Mouse (Mus musculus): Measurements from ENCODE around the gene Adamts18.

The Adamts18 gene

GRCm38 (mm10) chr8:113753153-113753552 is 95.4 kb downstream of the Adamts18 start:
- no peak for DNase-seq (ENCODE audit: low spot score)

GRCm38 (mm10) chr8:113752349-113752748 is 96.2 kb downstream of the Adamts18 start:
- no peak for DNase-seq (ENCODE audit: low spot score)

GRCm38 (mm10) chr8:113735496-113736060 is 113.0 kb downstream of the Adamts18 start:
- no peak for DNase-seq (ENCODE audit: low spot score)

- no peak for DNase-seq (ENCODE audit: low spot score)
Observed at GRCm38 (mm10) chr8:113725331-113725730, 123.2 kb downstream of the Adamts18 start.

- DNase-seq (ENCODE audit: low spot score), result no peak
Observed at GRCm38 (mm10) chr8:113723873-113724538, 124.5 kb downstream of the Adamts18 start.

GRCm38 (mm10) chr8:113721459-113721858 is 127.1 kb downstream of the Adamts18 start:
- DNase-seq (ENCODE audit: low spot score), result no peak

- DNase-seq (ENCODE audit: low spot score), result no peak
Observed at GRCm38 (mm10) chr8:113704968-113705367, 143.6 kb downstream of the Adamts18 start.

GRCm38 (mm10) chr8:113691622-113692343 is 156.8 kb downstream of the Adamts18 start:
- no peak for DNase-seq (ENCODE audit: low spot score)

GRCm38 (mm10) chr8:113688543-113688915 is 160.0 kb downstream of the Adamts18 start:
- DNase-seq (ENCODE audit: low spot score), result no peak

- no peak for DNase-seq (ENCODE audit: low spot score)
Observed at GRCm38 (mm10) chr8:113687889-113688542, 160.5 kb downstream of the Adamts18 start.

GRCm38 (mm10) chr8:113679361-113679760 is 169.2 kb downstream of the Adamts18 start:
- no peak for DNase-seq (ENCODE audit: low spot score)

- DNase-seq (ENCODE audit: low spot score), result no peak
Observed at GRCm38 (mm10) chr8:113676811-113677210, 171.7 kb downstream of the Adamts18 start.

- DNase-seq (ENCODE audit: low spot score), result no peak
Observed at GRCm38 (mm10) chr8:113675281-113675680, 173.3 kb downstream of the Adamts18 start.

GRCm38 (mm10) chr8:113674611-113675010 is 173.9 kb downstream of the Adamts18 start:
- DNase-seq (ENCODE audit: low spot score), result no peak

GRCm38 (mm10) chr8:113673300-113673699 is 175.2 kb downstream of the Adamts18 start:
- no peak for DNase-seq (ENCODE audit: low spot score)

- DNase-seq (ENCODE audit: low spot score), result no peak
Observed at GRCm38 (mm10) chr8:113672599-113673255, 175.8 kb downstream of the Adamts18 start.

GRCm38 (mm10) chr8:113669924-113670323 is 178.6 kb downstream of the Adamts18 start:
- no peak for DNase-seq (ENCODE audit: low spot score)

GRCm38 (mm10) chr8:113666714-113667432 is 181.7 kb downstream of the Adamts18 start:
- DNase-seq (ENCODE audit: low spot score), result no peak

GRCm38 (mm10) chr8:113665951-113666350 is 182.6 kb downstream of the Adamts18 start:
- DNase-seq (ENCODE audit: low spot score), result no peak

GRCm38 (mm10) chr8:113665036-113665435 is 183.5 kb downstream of the Adamts18 start:
- DNase-seq (ENCODE audit: low spot score), result no peak

- peak; percentile 81 for DNase-seq (ENCODE audit: low spot score)
Observed at GRCm38 (mm10) chr8:113664544-113664943, 184.0 kb downstream of the Adamts18 start.

- no peak for DNase-seq (ENCODE audit: low spot score)
Observed at GRCm38 (mm10) chr8:113660128-113660527, 188.4 kb downstream of the Adamts18 start.
